In genomic region chr2:132903498-132903897, GRCm38 (mm10) we compare ENCODE assay signal across 10 mouse cellular contexts. TPM values are rescaled to one million over a fixed set of nuclear protein-coding genes. Genes with fewer than 3 reads are reported as not detected.
DNase-seq lines count a peak whose midpoint lies in the region; ATAC-seq and TF ChIP-seq lines count a peak whose summit lies in the region.
"Had no signal": no experiment of that assay in that cellular context is flagged by ENCODE, and none has a peak within 500 bp of the region (broad histone marks: within the 10 kb centered on the region; RNA-seq: fewer than 3 reads in every experiment).

No protein-coding gene starts in this region.

- peak; percentile 37 for DNase-seq in gastrocnemius, adult 18-20 months (ENCODE audit: low spot score)
- DNase-seq in gastrocnemius, postnatal 36 days = no peak
- peak; percentile 17 for DNase-seq in T-cell, adult 2 months (ENCODE audit: low spot score)
- DNase-seq in cerebellum, postnatal 36 days = peak; percentile 27 to 71
- DNase-seq in kidney, postnatal 0 days (ENCODE audit: low spot score) = peak; percentile 83
- peak; percentile 14 to 30 (median 17) for DNase-seq in liver, embryonic 14.5 days (ENCODE audit: low read depth in 3 of 3, low spot score in 3 of 3)

- no peak overlapping the region for H3K9ac ChIP-seq in kidney, postnatal 0 days (ENCODE audit: low read depth, low read length)
- H3K9ac ChIP-seq in liver, embryonic 14.5 days (replicated peaks) = no peak overlapping the region
- no peak overlapping the region for H3K9ac ChIP-seq in neural tube, embryonic 14.5 days (replicated peaks; ENCODE audit: low read depth, low read length)

- no peaks in the 10 kb centered on the region for H3K27me3 ChIP-seq in kidney, postnatal 0 days (ENCODE audit: insufficient read depth, low read length)
- no peaks in the 10 kb centered on the region; the same call in 1 of the 2 replicates for H3K27me3 ChIP-seq in liver, embryonic 14.5 days (ENCODE audit: control insufficient read depth, insufficient read depth, low read length)
- H3K27me3 ChIP-seq in neural tube, embryonic 14.5 days (ENCODE audit: control insufficient read depth, insufficient read depth, low read length) = no peaks in the 10 kb centered on the region

- no peaks in the 10 kb centered on the region for H3K9me3 ChIP-seq in kidney, postnatal 0 days (replicated peaks; ENCODE audit: low read length)
- no peaks in the 10 kb centered on the region for H3K9me3 ChIP-seq in liver, embryonic 14.5 days (ENCODE audit: control insufficient read depth, low read length)
- no peaks in the 10 kb centered on the region for H3K9me3 ChIP-seq in neural tube, embryonic 14.5 days (ENCODE audit: control insufficient read depth, low read length)

- no peaks in the 10 kb centered on the region for H3K4me1 ChIP-seq in kidney, postnatal 0 days (replicated peaks; ENCODE audit: insufficient read depth, low read length)
- H3K4me1 ChIP-seq in liver, embryonic 14.5 days (replicated peaks; ENCODE audit: control insufficient read depth in 2 of 2, insufficient read depth in 2 of 2, low read length in 1 of 2) = no peaks in the 10 kb centered on the region
- no peaks in the 10 kb centered on the region for H3K4me1 ChIP-seq in neural tube, embryonic 14.5 days (ENCODE audit: control insufficient read depth, insufficient read depth, low read length)

- no peaks in the 10 kb centered on the region for H3K36me3 ChIP-seq in kidney, postnatal 0 days (ENCODE audit: insufficient read depth, low read length)
- no peaks in the 10 kb centered on the region for H3K36me3 ChIP-seq in liver, embryonic 14.5 days (replicated peaks; ENCODE audit: control insufficient read depth, insufficient read depth, low read depth)
- H3K36me3 ChIP-seq in neural tube, embryonic 14.5 days (ENCODE audit: control insufficient read depth, insufficient read depth, low read length) = no peaks in the 10 kb centered on the region

- TF ChIP-seq CTCF in kidney, postnatal 0 days (IDR thresholded peaks at IDR 0.05; ENCODE audit: low read depth) = peak; percentile 82
- peak; percentile 72 for TF ChIP-seq CTCF in liver, embryonic 14.5 days (IDR thresholded peaks at IDR 0.05; ENCODE audit: low read depth)

- no peak overlapping the region for H3K4me3 ChIP-seq in kidney, postnatal 0 days (replicated peaks; ENCODE audit: low read depth, low read length)
- H3K4me3 ChIP-seq in liver, embryonic 14.5 days (ENCODE audit: insufficient read depth in 1 of 2, low read depth in 2 of 2, low read length in 2 of 2) = no peak overlapping the region
- no peak overlapping the region for H3K4me3 ChIP-seq in neural tube, embryonic 14.5 days (ENCODE audit: low read depth, low read length)

- H3K4me2 ChIP-seq in kidney, postnatal 0 days (ENCODE audit: low read length) = no peak overlapping the region
- H3K4me2 ChIP-seq in liver, embryonic 14.5 days (ENCODE audit: low read depth) = no peak overlapping the region
- no peak overlapping the region for H3K4me2 ChIP-seq in neural tube, embryonic 14.5 days (ENCODE audit: low read depth, low read length)

- WGBS in kidney, postnatal 0 days = 33% methylated on average over 3 of the region's 3 CpGs
- WGBS in liver, embryonic 14.5 days (ENCODE audit: insufficient replicate concordance) = 26% methylated on average over 3 of the region's 3 CpGs
- 34% methylated on average over 3 of the region's 3 CpGs for WGBS in neural tube, embryonic 14.5 days

- peak; percentile 80 for ATAC-seq in granulocyte monocyte progenitor cell, adult 5-6 weeks (replicated peaks; ENCODE audit: poor library complexity, severe bottlenecking)
- peak; percentile 74 for ATAC-seq in kidney, postnatal 0 days (replicated peaks; ENCODE audit: low FRiP score, low read depth)
- no peak for ATAC-seq in liver, embryonic 14.5 days (ENCODE audit: insufficient read depth)
- peak; percentile 61; the same call in 1 of the 2 replicates for ATAC-seq in neural tube, embryonic 14.5 days (ENCODE audit: low read depth)

- TF ChIP-seq EP300 in liver, embryonic 14.5 days (IDR thresholded peaks at IDR 0.05; ENCODE audit: low read depth) = no peak

- H3K27ac ChIP-seq in kidney, postnatal 0 days = no peak overlapping the region
- no peak overlapping the region for H3K27ac ChIP-seq in liver, embryonic 14.5 days
- no peak overlapping the region for H3K27ac ChIP-seq in neural tube, embryonic 14.5 days (ENCODE audit: low read depth, low read length)

- intact Hi-C loops in gastrocnemius, postnatal 36 days (cut with DNase I) = loop anchor here (5.0 kb wide), 2 partner anchors 56 to 386 kb away; partner anchors contain the start of gene Crls1

RNA-seq across cellular contexts. Expression of gene Lrrn4, which starts 22.8 kb away (rescaled TPM):
- not detected for total RNA-seq in gastrocnemius, adult 18-20 months (2021)
- under 1 TPM in 1 of 2 experiments, not detected in 1; 0.08 TPM for total RNA-seq in gastrocnemius, postnatal 36 days (2021)
- not detected in 2 replicates for total RNA-seq in granulocyte monocyte progenitor cell, adult 5-6 weeks (2014; fragmentation: Nextera tagmentation)
- 0.09 and 0.10 TPM in 2 replicates for total RNA-seq in granulocyte monocyte progenitor cell, adult 5-6 weeks (2017)
- polyA plus RNA-seq in kidney, postnatal 0 days (2015; fragmentation: Nextera tagmentation; extraction: Ambion mirVana) = 0.45 and 0.54 TPM in 2 replicates
- 0.36 and 0.39 TPM in 2 replicates for polyA plus RNA-seq in liver, embryonic 14.5 days (2012; rRNA removed)
- 0.67 and 0.72 TPM in 2 replicates for polyA plus RNA-seq in liver, embryonic 14.5 days (2014; fragmentation: Nextera tagmentation; extraction: Ambion mirVana)
- polyA plus RNA-seq in neural tube, embryonic 14.5 days (2014; fragmentation: Nextera tagmentation; extraction: Ambion mirVana) = 0.27 and 0.54 TPM in 2 replicates
- polyA plus RNA-seq: C2C12 had no signal

RNA-seq across cellular contexts. Expression of gene Fermt1, which starts 42.2 kb away (rescaled TPM):
- total RNA-seq in gastrocnemius, adult 18-20 months (2021) = not detected
- total RNA-seq in gastrocnemius, postnatal 36 days (2021) = not detected
- total RNA-seq in granulocyte monocyte progenitor cell, adult 5-6 weeks (2014; fragmentation: Nextera tagmentation) = not detected in 2 replicates
- not detected in 2 replicates for total RNA-seq in granulocyte monocyte progenitor cell, adult 5-6 weeks (2017)
- polyA plus RNA-seq in kidney, postnatal 0 days (2015; fragmentation: Nextera tagmentation; extraction: Ambion mirVana) = 21.8 and 22.5 TPM in 2 replicates
- polyA plus RNA-seq in liver, embryonic 14.5 days (2012; rRNA removed) = 0.02 TPM in 2 replicates
- 0.08 TPM in 1 of 2 replicates, not detected in the other for polyA plus RNA-seq in liver, embryonic 14.5 days (2014; fragmentation: Nextera tagmentation; extraction: Ambion mirVana)
- not detected in 2 replicates for polyA plus RNA-seq in neural tube, embryonic 14.5 days (2014; fragmentation: Nextera tagmentation; extraction: Ambion mirVana)
- polyA plus RNA-seq: C2C12; heart, embryonic 14.5 days had no signal

RNA-seq across cellular contexts. Expression of gene Crls1, which starts 57.0 kb away (rescaled TPM):
- 10 to 100 TPM; 13.4 to 15.8 TPM for total RNA-seq in gastrocnemius, adult 18-20 months (2021)
- total RNA-seq in gastrocnemius, postnatal 36 days (2021) = 10 to 100 TPM; 12.5 to 13.3 TPM
- 26.1 and 28.8 TPM in 2 replicates for total RNA-seq in granulocyte monocyte progenitor cell, adult 5-6 weeks (2014; fragmentation: Nextera tagmentation)
- total RNA-seq in granulocyte monocyte progenitor cell, adult 5-6 weeks (2017) = 33.0 and 42.3 TPM in 2 replicates
- 23.8 and 34.1 TPM in 2 replicates for polyA plus RNA-seq in kidney, postnatal 0 days (2015; fragmentation: Nextera tagmentation; extraction: Ambion mirVana)
- 8.9 and 10.1 TPM in 2 replicates for polyA plus RNA-seq in liver, embryonic 14.5 days (2012; rRNA removed)
- polyA plus RNA-seq in liver, embryonic 14.5 days (2014; fragmentation: Nextera tagmentation; extraction: Ambion mirVana) = 9.0 and 14.3 TPM in 2 replicates
- polyA plus RNA-seq in neural tube, embryonic 14.5 days (2014; fragmentation: Nextera tagmentation; extraction: Ambion mirVana) = 11.3 and 11.6 TPM in 2 replicates

Comparison
In these comparisons a context has a peak if more than half of its experiments do, and no peak if none do; other contexts are left out.
1. DNase-seq: peak in gastrocnemius, adult 18-20 months (single experiment), T-cell, adult 2 months (single experiment), cerebellum, postnatal 36 days (2 of 2), kidney, postnatal 0 days (single experiment) and liver, embryonic 14.5 days (3 of 3); none in gastrocnemius, postnatal 36 days (0 of 2).